Mouse (Mus musculus): ENCODE results near the gene Gm13889.

Gene Gm13889

DNA sequence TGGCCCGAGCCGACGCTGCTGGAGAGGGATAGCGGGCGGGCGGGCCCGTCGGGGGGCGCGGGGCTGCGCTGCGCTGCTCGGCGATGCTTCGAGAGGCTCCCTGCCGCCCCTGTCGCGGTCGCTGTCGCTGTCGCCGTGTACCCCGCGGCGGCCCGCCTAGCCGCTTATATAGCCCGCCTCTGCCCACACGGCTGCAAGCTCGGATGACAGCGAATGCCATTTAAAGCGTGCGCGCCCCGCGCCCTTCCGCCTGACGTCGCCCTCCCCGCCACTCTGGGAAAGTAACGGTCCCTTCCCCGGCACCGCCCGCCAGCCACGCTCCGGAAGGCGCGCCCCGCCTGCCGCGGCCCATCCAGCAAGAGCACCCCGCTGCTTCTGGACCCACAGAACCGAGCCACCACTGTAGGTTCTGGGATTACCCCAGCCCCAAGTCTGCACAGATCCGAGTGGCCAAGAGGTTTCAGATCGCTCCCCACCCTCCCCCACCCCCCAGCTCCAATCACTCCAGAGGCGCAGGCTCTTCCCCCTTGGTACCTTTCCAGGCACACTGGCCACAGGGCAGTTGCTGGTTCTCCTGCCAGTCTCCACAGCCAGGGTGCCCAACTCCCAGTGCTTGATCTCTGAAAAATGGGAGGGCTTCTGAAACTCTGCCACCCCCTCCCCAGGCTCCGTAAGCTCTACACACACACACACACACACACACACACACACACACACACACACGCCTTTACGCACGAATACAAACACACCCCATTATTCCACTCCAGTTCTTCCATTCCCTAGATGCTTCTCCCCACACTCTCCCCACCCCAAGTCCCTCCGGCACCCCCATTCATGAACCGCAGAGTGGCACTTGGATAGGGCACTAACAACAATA lies at the start of gene Gm13889:
Gene Gm13889 (minus strand): TSS at position 294 of the 877 bp plus-strand sequence.
- DNase-seq (ENCODE audit: extremely low read depth, insufficient read length, low spot score): no peak

DNA sequence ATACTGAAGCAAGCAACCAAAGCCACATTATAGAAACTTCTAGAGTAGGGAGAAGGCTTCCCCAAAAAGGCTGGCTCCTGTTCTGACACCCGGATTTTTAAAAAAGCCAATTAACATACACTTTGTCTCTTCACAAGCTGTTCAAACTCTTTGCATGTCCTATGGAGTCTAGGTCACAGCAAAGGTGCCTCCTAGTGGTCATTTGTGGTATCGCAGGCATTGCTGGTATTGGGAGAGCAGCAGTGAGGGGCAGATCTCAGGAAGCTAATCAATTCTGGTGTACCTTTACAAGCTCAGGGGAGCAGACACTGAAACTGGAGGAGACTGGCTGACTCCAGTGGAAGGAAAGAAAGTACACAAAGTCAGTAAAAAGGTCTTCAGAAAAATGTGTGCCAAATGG lies 45.3 kb upstream of the Gm13889 start:
- no peak for DNase-seq (ENCODE audit: extremely low read depth, insufficient read length, low spot score)

GRCm38 (mm10) chr2:94001918-94002317 lies 44.9 kb upstream of the Gm13889 start:
- DNase-seq (ENCODE audit: extremely low read depth, insufficient read length, low spot score): no peak

- no peak for DNase-seq (ENCODE audit: extremely low read depth, insufficient read length, low spot score)
Observed at GRCm38 (mm10) chr2:94001411-94001810, 44.4 kb upstream of the Gm13889 start.

GRCm38 (mm10) chr2:93996254-93996653 lies 39.3 kb upstream of the Gm13889 start, which contains the start of gene Gm27027:
Gene Gm27027 (minus strand): TSS chr2:93996354.
- DNase-seq (ENCODE audit: extremely low read depth, insufficient read length, low spot score): no peak

GRCm38 (mm10) chr2:93992810-93993209 lies 35.8 kb upstream of the Gm13889 start:
- DNase-seq (ENCODE audit: extremely low read depth, insufficient read length, low spot score): no peak

DNA sequence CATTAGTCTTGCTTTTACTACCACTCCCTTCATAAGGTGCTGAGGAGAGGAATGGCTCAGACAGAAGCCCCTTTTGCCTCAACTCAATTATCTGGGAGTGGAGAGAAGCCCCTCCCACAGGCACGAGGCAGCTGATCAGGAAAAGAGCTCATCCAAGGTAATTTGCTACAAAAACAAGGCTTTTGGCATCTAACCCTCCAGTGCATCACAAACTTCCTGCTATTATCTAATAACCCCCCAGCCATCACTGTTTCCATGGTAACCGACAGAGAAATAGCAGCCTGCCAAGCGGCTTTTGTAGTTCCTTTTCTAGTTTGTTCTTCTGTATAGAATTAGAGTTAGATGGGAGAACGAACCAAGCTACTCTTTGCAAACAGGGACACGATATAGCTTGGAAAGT lies 35.3 kb upstream of the Gm13889 start:
- DNase-seq (ENCODE audit: extremely low read depth, insufficient read length, low spot score): no peak

DNA sequence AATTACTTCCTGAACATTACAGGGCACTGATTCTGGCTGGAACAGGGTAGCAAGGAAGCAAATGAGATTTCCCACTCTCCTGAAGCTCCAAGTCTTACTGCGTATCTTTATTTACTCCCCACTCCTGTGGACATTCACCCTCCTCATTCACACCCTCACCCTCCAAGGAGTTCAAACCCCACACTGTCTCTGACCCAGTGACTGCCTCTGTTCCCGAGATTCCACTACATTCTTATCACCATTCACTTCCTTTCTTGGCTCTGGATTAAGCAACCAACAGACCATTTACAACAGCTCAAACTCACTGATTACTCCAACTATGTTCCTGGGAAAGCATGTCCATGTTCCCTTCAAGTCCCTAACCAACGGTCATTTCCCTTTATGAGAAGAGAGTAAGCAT lies 34.3 kb upstream of the Gm13889 start:
- no peak for DNase-seq (ENCODE audit: extremely low read depth, insufficient read length, low spot score)

GRCm38 (mm10) chr2:93988440-93988839 lies 31.4 kb upstream of the Gm13889 start:
- no peak for DNase-seq (ENCODE audit: extremely low read depth, insufficient read length, low spot score)

DNA sequence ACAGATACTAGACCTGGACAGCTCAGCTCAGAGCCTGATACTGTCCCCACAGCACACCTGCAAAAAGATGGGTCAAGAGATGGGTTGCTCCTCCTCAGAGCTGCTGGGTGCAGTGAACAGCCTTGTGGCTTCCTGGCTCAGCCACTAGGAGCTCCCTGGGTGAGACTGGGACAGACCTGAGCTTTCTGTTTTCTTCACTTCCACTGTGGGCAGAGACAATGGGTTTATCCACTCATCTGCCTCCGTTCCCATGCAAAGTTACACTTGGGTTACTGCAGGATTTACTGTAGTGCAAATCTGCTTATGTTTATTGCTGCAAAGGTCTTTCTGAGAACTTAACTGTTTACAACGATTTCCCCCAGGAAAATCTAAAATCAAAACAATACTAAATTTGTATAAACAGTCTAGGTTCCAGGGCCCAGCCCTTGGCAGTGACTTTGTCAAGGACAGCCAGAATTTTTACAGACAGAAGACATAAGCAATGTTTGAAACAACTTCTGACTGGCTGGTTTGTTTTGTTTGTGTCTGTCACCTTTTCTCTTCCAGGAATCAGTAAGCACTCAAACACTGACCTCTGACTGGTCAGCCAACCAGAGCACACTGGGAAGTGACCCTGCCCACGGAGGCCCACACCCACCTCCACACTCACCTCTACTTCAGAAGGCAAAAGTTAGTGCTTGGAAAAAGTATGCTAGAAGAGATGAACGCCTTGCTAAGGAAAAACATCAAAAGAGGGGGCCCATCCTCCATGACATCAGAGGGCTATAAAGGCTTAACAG lies 25.6 kb upstream of the Gm13889 start:
- no peak for DNase-seq (ENCODE audit: extremely low read depth, insufficient read length, low spot score)

GRCm38 (mm10) chr2:93979249-93980120 lies 22.5 kb upstream of the Gm13889 start:
- peak; percentile 44 for DNase-seq (ENCODE audit: extremely low read depth, insufficient read length, low spot score)

GRCm38 (mm10) chr2:93976436-93977252 lies 19.6 kb upstream of the Gm13889 start:
- no peak for DNase-seq (ENCODE audit: extremely low read depth, insufficient read length, low spot score)

- DNase-seq (ENCODE audit: extremely low read depth, insufficient read length, low spot score): no peak
Observed at GRCm38 (mm10) chr2:93975526-93976435, 18.8 kb upstream of the Gm13889 start.

GRCm38 (mm10) chr2:93975041-93975440 lies 18.0 kb upstream of the Gm13889 start:
- DNase-seq (ENCODE audit: extremely low read depth, insufficient read length, low spot score): no peak

- no peak for DNase-seq (ENCODE audit: extremely low read depth, insufficient read length, low spot score)
Observed at GRCm38 (mm10) chr2:93971647-93972046, 14.6 kb upstream of the Gm13889 start.

- DNase-seq (ENCODE audit: extremely low read depth, insufficient read length, low spot score): no peak
Observed at GRCm38 (mm10) chr2:93964494-93965160, 7.6 kb upstream of the Gm13889 start.

- DNase-seq (ENCODE audit: extremely low read depth, insufficient read length, low spot score): no peak
Observed at GRCm38 (mm10) chr2:93963802-93964201, 6.8 kb upstream of the Gm13889 start.

DNA sequence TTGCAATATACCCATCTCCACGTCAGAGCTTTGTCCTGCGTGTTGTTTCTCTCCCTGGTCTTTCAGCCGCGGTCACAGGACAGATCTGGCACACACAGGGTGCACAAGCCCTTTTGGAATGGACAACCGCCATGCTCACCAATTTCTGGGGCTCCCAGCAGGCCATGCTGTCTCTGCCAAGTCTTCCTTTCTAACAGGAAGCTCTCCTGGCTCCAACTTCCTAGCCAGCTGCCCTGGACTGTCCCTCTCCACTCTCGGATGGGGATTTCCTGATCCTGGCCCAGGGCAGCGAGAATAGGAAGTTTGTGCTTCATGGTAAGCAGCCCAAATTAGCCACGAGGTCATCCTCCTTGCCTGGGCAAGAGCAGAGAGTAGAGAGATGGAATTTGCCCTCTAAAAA lies 4.7 kb upstream of the Gm13889 start:
- no peak for DNase-seq (ENCODE audit: extremely low read depth, insufficient read length, low spot score)

Measured in 3134 (cell line).